Mouse (Mus musculus) brain, adult 2 months (tissue): ENCODE measurements around the gene Pik3r4.
A peak's percentile ranks its signal among the peaks of the same experiment; 100 is the strongest.

ENCODE experiments used
- DNase-seq: peaks from one replicate; pipeline ENCODE4 v3.0.0; 2011; ENCODE audit warnings: low read depth, low spot score

Pik3r4 gene

GRCm38 (mm10) chr9:105697764-105698396 lies 55.1 kb downstream of the Pik3r4 start:
- peak; percentile 34 for DNase-seq

DNA sequence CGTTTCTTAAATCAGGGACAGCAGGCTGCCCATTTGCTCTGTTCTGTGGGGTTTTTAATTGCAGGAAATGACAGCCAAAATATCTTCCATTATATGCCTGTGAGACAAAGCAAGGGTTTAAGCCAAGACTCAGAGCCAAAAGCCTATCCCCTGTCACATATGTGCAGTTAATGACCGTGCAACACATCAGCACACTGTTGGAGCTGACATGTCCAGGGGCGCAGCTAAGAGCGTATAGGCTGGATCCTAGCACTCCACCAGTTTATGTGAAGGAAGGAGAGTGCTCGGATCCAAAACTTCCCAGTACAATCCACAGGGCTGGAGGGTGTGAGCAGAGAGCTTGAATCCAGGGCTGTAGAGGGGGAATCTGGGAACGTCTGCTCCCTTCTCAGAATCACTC lies 57.9 kb downstream of the Pik3r4 start:
- no peak for DNase-seq

DNA sequence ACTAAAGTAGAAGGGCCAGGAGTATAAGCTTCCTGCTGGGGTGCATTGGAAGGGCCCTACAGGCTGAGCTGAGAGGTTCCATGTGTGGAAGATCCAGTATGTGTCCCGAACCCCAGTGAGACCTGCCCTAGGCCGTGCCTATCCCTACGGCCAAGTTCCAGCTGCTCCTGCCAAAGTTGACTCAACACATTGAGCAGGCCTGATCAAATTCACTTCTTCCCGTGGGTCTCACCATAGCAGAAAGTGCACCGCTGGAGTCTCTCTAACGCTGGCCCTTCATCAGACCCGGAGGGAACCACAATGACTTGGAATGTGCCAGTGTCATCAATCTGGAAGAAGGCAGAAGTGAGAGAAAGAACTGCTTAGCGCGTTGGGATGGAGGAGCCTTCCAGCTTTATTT lies 59.2 kb downstream of the Pik3r4 start:
- DNase-seq: no peak

DNA sequence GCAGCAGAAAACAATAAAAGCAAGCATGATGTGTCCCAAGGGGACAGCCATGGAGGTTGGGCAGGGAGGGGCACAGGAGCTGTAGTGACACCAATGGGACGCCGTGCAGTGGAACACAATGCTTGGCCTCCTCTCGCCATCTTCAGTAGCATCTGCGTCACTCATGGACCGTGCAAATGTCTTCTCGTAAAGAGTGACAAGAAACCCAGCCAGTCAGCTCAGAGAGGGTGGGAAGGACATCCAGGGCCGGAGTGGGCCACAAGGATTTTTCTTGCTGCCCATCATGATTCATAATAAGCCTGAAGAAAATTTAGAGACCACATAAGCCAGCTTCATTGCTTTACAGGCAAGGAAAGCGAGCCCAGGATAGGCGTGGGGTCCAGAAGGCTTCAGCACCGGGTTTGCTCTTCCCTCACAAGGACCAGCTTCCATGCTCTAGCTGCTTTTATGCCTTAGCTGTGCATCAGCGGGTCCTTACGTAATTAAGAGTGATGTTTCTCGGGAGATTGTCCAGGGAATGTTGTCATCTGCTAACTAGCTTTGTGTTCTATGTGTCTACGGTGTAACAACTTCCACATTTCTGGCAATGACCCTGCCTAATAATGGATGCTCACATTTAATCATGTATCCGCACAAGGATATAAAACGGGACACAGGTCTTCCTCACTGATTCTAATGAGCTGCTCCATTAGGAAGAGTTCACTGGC lies 61.6 kb downstream of the Pik3r4 start:
- peak; percentile 29 for DNase-seq

DNA sequence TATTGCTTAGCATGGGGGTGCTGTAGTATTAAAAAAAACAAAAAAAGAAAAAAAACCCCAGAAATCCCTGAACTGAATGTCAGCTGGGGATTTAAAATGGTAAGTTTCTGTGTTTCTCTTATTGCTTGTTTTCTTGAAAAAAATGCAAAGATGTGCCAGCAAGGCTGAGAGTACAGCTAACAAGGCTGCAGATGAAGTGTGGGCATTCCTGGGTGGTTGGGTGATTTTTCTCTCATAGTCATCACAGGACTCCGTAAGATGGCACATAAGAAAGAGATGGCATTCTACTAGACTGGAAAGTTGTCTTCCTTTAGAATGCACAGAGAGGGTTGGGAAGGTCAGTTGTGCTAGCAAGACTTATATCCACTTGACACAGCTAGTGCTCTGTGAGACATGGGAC lies 62.2 kb downstream of the Pik3r4 start:
- peak; percentile 72 for DNase-seq

DNA sequence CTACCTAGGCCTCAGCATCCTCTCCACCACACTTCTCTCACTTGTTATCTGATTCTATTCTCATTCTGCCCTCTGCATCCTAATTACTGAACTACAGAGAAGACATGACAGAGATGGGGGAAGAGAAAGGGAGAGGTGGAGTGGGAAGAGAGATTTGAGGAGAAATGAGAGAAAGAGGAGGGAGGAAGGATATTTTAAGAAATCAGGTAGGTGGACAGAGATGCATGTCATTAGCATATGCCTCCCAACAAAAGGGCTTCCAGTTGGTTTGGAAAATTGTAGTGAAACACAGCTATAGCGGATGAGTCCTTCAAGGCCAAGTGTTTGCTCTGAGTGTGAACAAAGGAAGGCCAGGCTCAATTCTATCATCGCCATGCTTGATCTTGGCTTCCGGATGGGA lies 69.3 kb downstream of the Pik3r4 start:
- DNase-seq: peak; percentile 69

DNA sequence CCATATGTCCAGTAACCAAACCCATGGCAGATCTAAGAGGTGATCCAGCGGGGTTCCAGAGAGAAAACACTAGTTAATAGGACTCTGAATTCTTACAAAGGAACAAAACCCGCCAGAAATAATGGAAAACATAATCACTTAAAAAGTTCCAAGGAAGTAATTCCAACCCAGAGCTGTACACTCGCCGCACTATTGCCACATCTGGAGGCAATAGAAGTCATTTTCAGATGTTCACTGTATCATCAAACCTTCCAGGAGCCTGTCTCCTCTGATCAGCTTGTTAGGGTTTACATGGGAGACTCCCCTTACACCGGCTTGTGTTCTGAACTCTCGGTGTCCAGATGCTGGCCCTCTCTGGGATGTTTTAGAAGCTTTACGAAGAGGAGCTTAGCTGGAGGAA lies 76.6 kb downstream of the Pik3r4 start:
- DNase-seq: no peak

GRCm38 (mm10) chr9:105719851-105720395 lies 77.1 kb downstream of the Pik3r4 start:
- DNase-seq: no peak

- peak; percentile 84 for DNase-seq
Observed at GRCm38 (mm10) chr9:105720430-105720829, 77.7 kb downstream of the Pik3r4 start.

GRCm38 (mm10) chr9:105731976-105732375 lies 89.2 kb downstream of the Pik3r4 start:
- no peak for DNase-seq

DNA sequence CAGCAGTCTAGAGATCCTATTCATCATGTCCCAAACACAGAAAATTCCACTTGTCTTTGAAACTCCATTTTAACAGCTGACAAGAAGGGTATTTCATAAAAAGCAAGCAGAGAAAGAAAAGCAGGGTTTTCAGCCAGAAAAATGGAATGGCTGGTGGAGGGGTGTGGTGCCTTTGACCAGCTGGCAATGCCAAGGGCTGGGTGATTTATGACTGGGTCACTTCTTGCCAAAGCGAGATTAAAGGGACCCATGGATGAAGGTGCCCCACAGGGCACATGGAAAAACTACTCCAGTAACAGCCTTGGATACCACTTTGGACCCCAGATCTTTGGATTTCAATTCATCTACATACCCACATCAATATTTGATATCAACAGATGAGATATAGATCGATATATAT lies 91.9 kb downstream of the Pik3r4 start:
- no peak for DNase-seq

DNA sequence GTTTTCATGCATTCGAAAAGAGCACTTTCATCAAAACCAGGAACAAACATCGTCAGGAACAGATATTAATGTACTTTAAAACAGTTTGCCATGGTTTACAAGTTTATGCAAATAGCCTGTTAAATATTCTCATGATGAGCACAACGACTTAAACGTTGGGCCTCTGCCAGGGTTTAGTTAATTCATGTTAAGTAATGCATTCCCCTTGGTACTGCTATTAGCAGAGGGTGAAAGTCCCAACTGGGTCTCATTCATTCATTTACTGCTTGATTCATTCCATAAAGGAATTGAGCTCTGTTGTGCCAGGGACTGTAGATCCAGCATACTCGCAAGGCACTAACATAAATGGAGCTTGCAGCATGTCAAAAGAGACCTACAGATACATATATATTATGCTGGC lies 92.4 kb downstream of the Pik3r4 start:
- DNase-seq: no peak
